Mouse (Mus musculus) limb, embryonic 14.5 days (tissue): Measurements from ENCODE around the gene Ceacam11. TPM values are rescaled to one million over a fixed set of nuclear protein-coding genes. Genes with fewer than 3 reads are reported as not detected.
"Not testable (repeated sequence)": the region's sequence is repeated elsewhere in the genome, so short reads cannot be mapped to it uniquely, and the experiment has no call there.

Experiments used
- ATAC-seq: fragments of 200-750 bp; cut with Nextera tagmentation; 2 replicates; pipeline ENCODE4 v1.8.0; 2017; ENCODE audit warnings: low read depth, moderate number of reproducible peaks, moderate TSS enrichment; ENCODE audit not compliant: low FRiP score
- DNase-seq: peaks from one replicate; pipeline ENCODE4 v3.0.0-alpha.2; 2015; ENCODE audit warnings: low spot score
- H3K27ac ChIP-seq: fragments of 300-500 bp; sonication (generic); replicated peaks from 2 replicates; pipeline ENCODE4 v1.5.1; 2014; ENCODE audit warnings: low read depth, mild to moderate bottlenecking, low read length, moderate library complexity, mixed read lengths
- H3K27me3 ChIP-seq: fragments of 300-500 bp; sonication (generic); 2 replicates; pipeline ENCODE4 v1.6.1; 2014; ENCODE audit warnings: low read length, mixed read lengths; ENCODE audit not compliant: control insufficient read depth, insufficient read depth
- H3K36me3 ChIP-seq: fragments of 300-500 bp; sonication (generic); 2 replicates; pipeline ENCODE4 v1.6.1; 2014; ENCODE audit warnings: mild to moderate bottlenecking, low read length, moderate library complexity, mixed read lengths; ENCODE audit not compliant: control insufficient read depth, insufficient read depth
- H3K4me1 ChIP-seq: fragments of 300-500 bp; sonication (generic); 2 replicates; pipeline ENCODE4 v1.6.1; 2014; ENCODE audit warnings: antibody characterized with exemption, low read length, mixed read lengths; ENCODE audit not compliant: control insufficient read depth, insufficient read depth
- H3K4me2 ChIP-seq: fragments of 300-500 bp; sonication (generic); replicated peaks from 2 replicates; pipeline ENCODE4 v1.6.1; 2014; ENCODE audit warnings: low read depth, mild to moderate bottlenecking, low read length, moderate library complexity; ENCODE audit not compliant: severe bottlenecking
- H3K4me3 ChIP-seq: fragments of 300-500 bp; sonication (generic); replicated peaks from 2 replicates; pipeline ENCODE4 v1.5.1; 2014; ENCODE audit warnings: low read length
- H3K9ac ChIP-seq: fragments of 300-500 bp; sonication (generic); 2 replicates; pipeline ENCODE4 v1.6.1; 2014; ENCODE audit warnings: mild to moderate bottlenecking, low read depth, low read length, moderate library complexity; ENCODE audit not compliant: severe bottlenecking
- H3K9me3 ChIP-seq: fragments of 300-500 bp; sonication (generic); 2 replicates; pipeline ENCODE4 v1.6.1; 2016; ENCODE audit warnings: low read length; ENCODE audit not compliant: control insufficient read depth
- POLR2A ChIP-seq: fragments of 200-500 bp; IDR thresholded peaks from 2 replicates; pipeline ENCODE4 v1.8.0; 2012; ENCODE audit warnings: inconsistent platforms, mild to moderate bottlenecking, moderate library complexity, borderline replicate concordance; ENCODE audit not compliant: insufficient read depth, insufficient read length; ENCODE audit errors: extremely low read depth
- WGBS: fragments of 180-500 bp; shearing (Covaris S2); extraction: QIAGEN DNeasy Blood & Tissue Kit; methylation state at CpG from one replicate; pipeline ENCODE4 v1.1.7; 2014; 5-methylcytosine and 5-hydroxymethylcytosine counted together
- microRNA-seq: library from miRNA; unstranded; fragments of <30 nt; microRNA quantifications from one replicate; pipeline ENCODE4, GENCODE M21; 2016
- polyA plus RNA-seq, 2 experiments: library from polyadenylated mRNA; depleted of rRNA in 1 of 2; stranded (reverse) in 1 of 2; unstranded in 1 of 2; fragments of >200 nt; fragmentation: Nextera tagmentation in 1 of 2; extraction: Ambion mirVana in 1 of 2; gene quantifications; 2 replicates each; pipeline versions ENCODE4 v1.2.1 to v1.2.3; 2012 to 2014

The Ceacam11 gene
- 0.64 and 0.77 TPM in 2 replicates for polyA plus RNA-seq (2012; rRNA removed)
- not detected in 2 replicates for polyA plus RNA-seq (2014; fragmentation: Nextera tagmentation; extraction: Ambion mirVana)

GRCm38 (mm10) chr7:17971824-17972223 is at the start of gene Ceacam11:
Ceacam11 (plus strand) TSS chr7:17972124.
- DNase-seq (no peak), ATAC-seq (no peak)
- Histone ChIP-seq H3K27me3 (no peaks in the 10 kb centered on the region), H3K36me3 (no peaks in the 10 kb centered on the region), H3K4me1 (no peaks in the 10 kb centered on the region), H3K9me3 (peaks cover 2% of the 10 kb centered on the region; the same call in 1 of the 2 replicates), H3K9ac (no peak within 1 kb of the TSS), H3K27ac (no peak within 1 kb of the TSS), H3K4me3 (no peak within 1 kb of the TSS), H3K4me2 (no peak within 1 kb of the TSS)
- 80% methylated on average over 4 of the region's 4 CpGs for WGBS
- TF ChIP-seq POLR2A, result no peak

DNA sequence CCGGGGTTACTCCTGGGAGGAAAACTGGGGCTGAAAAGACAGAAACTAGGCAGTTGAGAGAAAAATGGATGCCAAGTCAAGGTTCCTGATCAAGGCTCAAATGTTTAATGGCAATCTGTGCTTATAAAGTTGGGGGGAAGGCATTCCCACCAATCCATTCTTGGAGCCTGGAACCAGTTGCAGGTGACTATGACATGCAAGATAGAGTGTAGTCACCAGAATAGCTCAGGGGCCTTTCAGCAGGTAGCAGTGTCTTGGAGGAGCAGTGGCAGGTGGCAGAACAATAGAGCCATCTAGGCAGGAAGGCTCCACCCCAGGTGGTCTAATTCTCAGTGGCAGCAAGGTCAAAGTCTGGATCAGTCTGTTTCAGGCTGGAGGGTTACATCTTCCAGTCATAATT is 29.2 kb downstream of the Ceacam11 start:
- H3K36me3 ChIP-seq, H3K4me2 ChIP-seq, DNase-seq, H3K4me1 ChIP-seq, H3K4me3 ChIP-seq, H3K9ac ChIP-seq, H3K9me3 ChIP-seq, ATAC-seq, H3K27ac ChIP-seq, H3K27me3 ChIP-seq: not testable (repeated sequence)
- WGBS, result 96% methylated on average over 1 of the region's 1 CpGs

- DNase-seq, result no peak
- H3K4me2 ChIP-seq, result no peak within 1 kb of the TSS
- H3K9ac ChIP-seq, result no peak within 1 kb of the TSS
- no peak within 1 kb of the TSS for H3K4me3 ChIP-seq
- no peak for TF ChIP-seq POLR2A
- ATAC-seq, result no peak
- H3K36me3 ChIP-seq, result no peaks in the 10 kb centered on the region
- no peaks in the 10 kb centered on the region for H3K27me3 ChIP-seq
- WGBS, result 74% methylated on average over 4 of the region's 4 CpGs
- H3K4me1 ChIP-seq, result no peaks in the 10 kb centered on the region
- no peak within 1 kb of the TSS for H3K27ac ChIP-seq
- H3K9me3 ChIP-seq, result 0 out of 2 replicates have a peak, but pooled peaks cover 7% of the 10 kb centered on the region
Observed at GRCm38 (mm10) chr7:18009589-18009988, 37.7 kb downstream of the Ceacam11 start, which contains the start of gene Ceacam13. Ceacam13 (plus strand) TSS chr7:18009889.

Small RNAs within 50 kb of the gene (microRNA-seq; reads per million reads assigned to microRNA genes)
- not detected for gene Gm22414

Other genes starting within 250 kb of the Ceacam11 start
- 0.35 and 0.44 TPM in 2 replicates for gene Ceacam14, start 159.5 kb upstream of the Ceacam11 start, polyA plus RNA-seq (2012; rRNA removed)
- gene Ceacam14, start 159.5 kb upstream of the Ceacam11 start, polyA plus RNA-seq (2014; fragmentation: Nextera tagmentation; extraction: Ambion mirVana), result not detected in 2 replicates
- 0.10 and 0.14 TPM in 2 replicates for gene Gm5155, start 100.4 kb upstream of the Ceacam11 start, polyA plus RNA-seq (2012; rRNA removed)
- gene Gm5155, start 100.4 kb upstream of the Ceacam11 start, polyA plus RNA-seq (2014; fragmentation: Nextera tagmentation; extraction: Ambion mirVana), result not detected in 2 replicates
- 0.09 and 0.24 TPM in 2 replicates for gene Ceacam13, start 37.8 kb downstream of the Ceacam11 start, polyA plus RNA-seq (2012; rRNA removed)
- gene Ceacam13, start 37.8 kb downstream of the Ceacam11 start, polyA plus RNA-seq (2014; fragmentation: Nextera tagmentation; extraction: Ambion mirVana), result not detected in 2 replicates
- gene Ceacam12, start 93.8 kb downstream of the Ceacam11 start, polyA plus RNA-seq (2012; rRNA removed), result 0.26 TPM in 1 of 2 replicates, not detected in the other
- not detected in 2 replicates for gene Ceacam12, start 93.8 kb downstream of the Ceacam11 start, polyA plus RNA-seq (2014; fragmentation: Nextera tagmentation; extraction: Ambion mirVana)
- not detected in 2 replicates for gene Igfl3, start 204.4 kb downstream of the Ceacam11 start, polyA plus RNA-seq (2012; rRNA removed)
- gene Igfl3, start 204.4 kb downstream of the Ceacam11 start, polyA plus RNA-seq (2014; fragmentation: Nextera tagmentation; extraction: Ambion mirVana), result not detected in 2 replicates